Mouse (Mus musculus): ENCODE measurements around the gene Dedd. TPM values are rescaled to one million over a fixed set of nuclear protein-coding genes. Genes with fewer than 3 reads are reported as not detected.

Gene Dedd
- polyA plus RNA-seq, 1 experiment from 2014 or later, result 47.1 TPM

DNA sequence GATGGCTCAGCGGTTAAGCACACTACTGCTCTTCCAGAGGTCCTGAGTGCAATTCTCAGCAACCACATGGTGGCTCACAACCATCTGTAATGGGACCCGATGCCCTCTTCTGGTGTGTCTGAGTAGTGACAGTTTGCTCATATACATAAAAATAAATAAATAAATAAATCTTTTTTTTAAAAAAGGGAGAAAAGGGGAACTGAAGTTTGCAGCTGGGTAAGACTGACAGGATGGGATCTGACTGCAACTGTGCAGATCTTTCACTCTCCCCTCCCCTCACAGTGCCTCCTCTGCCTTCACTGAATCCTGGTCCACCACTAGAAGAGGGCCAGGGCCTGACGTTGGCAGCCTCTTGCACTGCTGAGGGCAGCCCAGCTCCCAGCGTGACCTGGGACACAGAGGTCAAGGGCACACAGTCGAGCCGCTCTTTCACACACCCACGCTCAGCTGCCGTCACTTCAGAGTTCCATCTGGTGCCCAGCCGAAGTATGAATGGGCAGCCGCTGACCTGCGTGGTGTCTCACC, 53.2 kb downstream of the Dedd start:
- Histone ChIP-seq H3K9ac (ENCODE audit: low read depth, low read length) (no peak overlapping the region), H3K9me3 (ENCODE audit: control insufficient read depth, low read length) (no peaks in the 10 kb centered on the region), H3K4me1 (ENCODE audit: control insufficient read depth, insufficient read depth, low read length) (peaks cover 8% of the 10 kb centered on the region; the same call in 1 of the 2 replicates), H3K27me3 (ENCODE audit: control insufficient read depth, insufficient read depth, low read length) (peaks cover 7% of the 10 kb centered on the region), H3K4me2 (replicated peaks; ENCODE audit: low read depth, low read length) (no peak overlapping the region), H3K27ac (ENCODE audit: low read depth, low read length) (no peak overlapping the region), H3K4me3 (ENCODE audit: low read length) (no peak overlapping the region), H3K36me3 (ENCODE audit: control insufficient read depth, insufficient read depth, low read length) (no peaks in the 10 kb centered on the region)
- ATAC-seq (ENCODE audit: low FRiP score, low TSS enrichment), result no peak
- WGBS, result 80% methylated on average over 11 of the region's 11 CpGs

DNA sequence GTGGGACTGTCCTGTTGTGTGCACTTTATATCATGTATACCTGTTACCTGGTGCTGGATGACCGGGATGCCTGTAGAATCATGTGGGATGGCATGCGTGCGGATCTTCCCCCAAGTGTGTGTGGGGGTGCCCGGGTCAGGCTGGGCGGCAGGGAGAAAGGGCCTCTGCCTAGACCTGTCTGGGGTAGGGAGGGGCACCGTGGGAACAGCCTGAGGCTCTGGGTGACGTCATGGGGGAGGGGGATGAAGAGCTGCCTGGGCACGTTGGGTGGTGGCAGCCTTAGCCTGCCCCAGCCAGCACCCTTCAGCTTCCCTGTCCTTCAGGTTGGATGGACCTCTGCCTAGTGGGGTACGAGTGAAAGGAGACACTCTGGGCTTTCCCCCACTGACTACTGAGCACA, 55.4 kb downstream of the Dedd start:
- no peak overlapping the region for H3K9ac ChIP-seq (ENCODE audit: low read depth, low read length)
- no peak overlapping the region for H3K4me2 ChIP-seq (replicated peaks; ENCODE audit: low read depth, low read length)
- no peak for ATAC-seq (ENCODE audit: low FRiP score, low TSS enrichment)
- no peak overlapping the region for H3K4me3 ChIP-seq (ENCODE audit: low read length)
- H3K27ac ChIP-seq (ENCODE audit: low read depth, low read length), result no peak overlapping the region
- H3K9me3 ChIP-seq (ENCODE audit: control insufficient read depth, low read length), result no peaks in the 10 kb centered on the region
- H3K4me1 ChIP-seq (ENCODE audit: control insufficient read depth, insufficient read depth, low read length), result peaks cover 8% of the 10 kb centered on the region; the same call in 1 of the 2 replicates
- peaks cover 7% of the 10 kb centered on the region for H3K27me3 ChIP-seq (ENCODE audit: control insufficient read depth, insufficient read depth, low read length)
- H3K36me3 ChIP-seq (ENCODE audit: control insufficient read depth, insufficient read depth, low read length), result no peaks in the 10 kb centered on the region
- WGBS, result 60% methylated on average over 9 of the region's 9 CpGs

DNA sequence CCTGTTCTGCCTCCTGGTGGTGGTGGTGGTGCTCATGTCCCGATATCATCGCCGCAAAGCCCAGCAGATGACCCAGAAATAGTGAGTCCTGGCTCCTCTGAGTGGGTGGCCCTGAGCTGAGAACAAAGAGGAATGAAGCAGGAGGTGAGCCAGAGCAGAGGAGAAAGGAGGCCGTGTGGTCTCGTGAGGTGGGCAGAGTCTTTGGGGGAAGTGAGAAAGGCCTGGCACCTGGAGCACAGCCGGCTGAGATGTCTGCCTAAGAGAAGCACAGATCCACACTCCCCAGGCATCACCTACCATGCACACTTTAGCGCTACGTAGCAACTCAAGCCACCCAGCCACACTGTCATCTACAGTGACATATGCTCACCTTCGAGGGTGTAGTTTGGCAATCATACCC, 56.2 kb downstream of the Dedd start:
- H3K4me2 ChIP-seq (replicated peaks; ENCODE audit: low read depth, low read length), result no peak overlapping the region
- peaks cover 7% of the 10 kb centered on the region for H3K27me3 ChIP-seq (ENCODE audit: control insufficient read depth, insufficient read depth, low read length)
- ATAC-seq (ENCODE audit: low FRiP score, low TSS enrichment), result no peak
- H3K4me3 ChIP-seq (ENCODE audit: low read length), result no peak overlapping the region
- H3K9me3 ChIP-seq (ENCODE audit: control insufficient read depth, low read length), result no peaks in the 10 kb centered on the region
- WGBS, result 72% methylated on average over 9 of the region's 9 CpGs
- no peaks in the 10 kb centered on the region for H3K36me3 ChIP-seq (ENCODE audit: control insufficient read depth, insufficient read depth, low read length)
- H3K27ac ChIP-seq (ENCODE audit: low read depth, low read length), result no peak overlapping the region
- no peak overlapping the region for H3K9ac ChIP-seq (ENCODE audit: low read depth, low read length)
- H3K4me1 ChIP-seq (ENCODE audit: control insufficient read depth, insufficient read depth, low read length), result 0 out of 2 replicates have a peak, but pooled peaks cover 1% of the 10 kb centered on the region

DNA sequence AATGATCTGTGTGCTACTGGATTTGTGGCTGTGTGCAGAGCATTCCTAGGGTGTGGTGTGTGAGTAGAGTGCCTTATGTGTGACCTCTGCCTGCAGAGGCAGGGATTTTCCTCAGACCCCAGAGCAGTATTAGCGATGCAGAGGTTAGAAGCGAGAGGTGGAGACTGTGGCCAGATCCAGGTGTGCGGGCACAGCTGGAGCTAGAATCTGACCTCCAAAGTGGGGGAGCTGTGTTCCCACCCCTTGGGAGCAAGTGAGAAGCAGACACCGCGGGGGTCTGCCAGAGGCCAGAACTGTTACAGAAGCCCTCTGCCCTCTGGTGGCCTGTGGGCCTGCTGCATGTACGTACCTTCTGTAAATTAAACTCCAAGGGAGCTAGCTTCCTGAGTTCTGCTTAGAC, 58.2 kb downstream of the Dedd start:
- Histone ChIP-seq H3K27ac (ENCODE audit: low read depth, low read length) (no peak overlapping the region), H3K4me1 (ENCODE audit: control insufficient read depth, insufficient read depth, low read length) (no peaks in the 10 kb centered on the region), H3K9ac (ENCODE audit: low read depth, low read length) (no peak overlapping the region), H3K36me3 (ENCODE audit: control insufficient read depth, insufficient read depth, low read length) (no peaks in the 10 kb centered on the region), H3K4me2 (replicated peaks; ENCODE audit: low read depth, low read length) (no peak overlapping the region), H3K4me3 (ENCODE audit: low read length) (no peak overlapping the region), H3K27me3 (ENCODE audit: control insufficient read depth, insufficient read depth, low read length) (no peaks in the 10 kb centered on the region), H3K9me3 (ENCODE audit: control insufficient read depth, low read length) (no peaks in the 10 kb centered on the region)
- peak; percentile 63 for ATAC-seq (ENCODE audit: low FRiP score, low TSS enrichment)
- WGBS, result 19% methylated on average over 6 of the region's 6 CpGs

DNA sequence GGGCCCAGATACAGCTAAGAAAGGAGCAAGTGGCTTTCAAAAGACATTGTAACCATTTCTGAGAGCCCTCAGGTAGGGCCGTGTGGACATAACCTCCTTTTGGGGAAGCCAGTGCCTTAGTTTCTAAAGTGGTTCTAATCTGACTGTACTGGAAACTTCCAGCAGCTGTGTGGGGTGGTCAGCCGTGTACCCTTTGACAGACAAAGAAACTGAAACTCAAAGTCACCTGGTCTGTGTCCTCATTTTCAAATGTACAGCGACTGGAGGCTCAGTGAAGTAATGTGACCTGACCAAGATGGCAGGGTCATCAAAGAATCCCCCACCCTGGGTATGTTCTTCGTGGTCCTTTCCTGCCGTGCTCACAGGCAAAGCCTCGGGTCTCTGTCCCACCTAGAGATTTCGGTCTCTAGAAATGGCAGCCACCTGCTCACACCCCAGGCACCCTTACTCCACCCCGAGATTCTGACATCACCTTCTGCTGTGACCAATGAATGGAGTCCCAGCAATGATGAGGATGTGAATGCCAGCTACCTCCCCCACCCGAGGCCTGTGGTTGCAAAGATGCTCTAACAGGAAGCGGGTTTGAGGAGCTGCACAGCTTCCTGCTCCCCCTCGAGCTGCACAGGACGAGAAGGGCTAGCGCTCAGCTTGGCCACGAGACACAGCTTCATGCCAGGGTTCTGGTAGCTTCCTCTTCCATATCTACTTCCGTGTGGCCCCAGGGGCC, 59.6 kb downstream of the Dedd start, which contains the start of gene Arhgap30:
Gene Arhgap30 (plus strand): TSS at position 579 of the 727 bp plus-strand sequence.
- 84% methylated on average over 15 of the region's 15 CpGs for WGBS
- Histone ChIP-seq H3K27me3 (ENCODE audit: control insufficient read depth, insufficient read depth, low read length) (no peaks in the 10 kb centered on the region), H3K9me3 (ENCODE audit: control insufficient read depth, low read length) (no peaks in the 10 kb centered on the region), H3K4me1 (ENCODE audit: control insufficient read depth, insufficient read depth, low read length) (no peaks in the 10 kb centered on the region), H3K9ac (ENCODE audit: low read depth, low read length) (no peak within 1 kb of the TSS), H3K4me3 (ENCODE audit: low read length) (no peak within 1 kb of the TSS), H3K4me2 (replicated peaks; ENCODE audit: low read depth, low read length) (no peak within 1 kb of the TSS), H3K27ac (ENCODE audit: low read depth, low read length) (no peak within 1 kb of the TSS), H3K36me3 (ENCODE audit: control insufficient read depth, insufficient read depth, low read length) (no peaks in the 10 kb centered on the region)
- no peak for ATAC-seq (ENCODE audit: low FRiP score, low TSS enrichment)

DNA sequence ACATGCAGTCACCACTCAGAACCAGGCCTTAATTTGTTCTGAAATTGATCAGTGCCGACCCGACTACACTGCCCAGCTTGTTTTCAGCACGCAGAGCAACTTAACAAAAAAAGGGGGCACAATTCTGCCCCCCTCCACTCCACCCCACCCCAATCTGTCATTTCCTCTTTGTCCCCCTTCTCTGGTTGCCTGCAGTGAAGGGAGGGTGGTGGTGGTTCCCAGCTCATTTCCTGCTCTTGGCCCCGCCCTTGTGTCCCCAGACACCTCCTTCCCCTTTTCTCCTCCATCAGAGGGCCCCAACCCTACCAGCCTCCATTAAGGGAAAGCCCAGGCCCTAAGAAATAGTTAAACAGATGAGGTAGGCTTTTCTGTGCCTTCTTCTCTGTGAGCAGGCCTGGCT, 61.2 kb downstream of the Dedd start:
- Histone ChIP-seq H3K9ac (ENCODE audit: low read depth, low read length) (no peak overlapping the region), H3K9me3 (ENCODE audit: control insufficient read depth, low read length) (no peaks in the 10 kb centered on the region), H3K27me3 (ENCODE audit: control insufficient read depth, insufficient read depth, low read length) (no peaks in the 10 kb centered on the region), H3K36me3 (ENCODE audit: control insufficient read depth, insufficient read depth, low read length) (no peaks in the 10 kb centered on the region), H3K4me1 (ENCODE audit: control insufficient read depth, insufficient read depth, low read length) (no peaks in the 10 kb centered on the region), H3K27ac (ENCODE audit: low read depth, low read length) (no peak overlapping the region), H3K4me3 (ENCODE audit: low read length) (no peak overlapping the region), H3K4me2 (replicated peaks; ENCODE audit: low read depth, low read length) (no peak overlapping the region)
- no peak for ATAC-seq (ENCODE audit: low FRiP score, low TSS enrichment)
- WGBS, result 80% methylated on average over 4 of the region's 4 CpGs

Other genes starting within 250 kb of the Dedd start
- gene Cfap126, start 215.2 kb upstream of the Dedd start, polyA plus RNA-seq (2014; fragmentation: Nextera tagmentation; extraction: Ambion mirVana), result 2.9 and 3.8 TPM in 2 replicates
- gene Sdhc, start 178.5 kb upstream of the Dedd start, polyA plus RNA-seq (2014; fragmentation: Nextera tagmentation; extraction: Ambion mirVana), result 291 and 322 TPM in 2 replicates
- gene Mpz, start 178.4 kb upstream of the Dedd start, polyA plus RNA-seq (2014; fragmentation: Nextera tagmentation; extraction: Ambion mirVana), result 0.24 TPM in 1 of 2 replicates, not detected in the other
- 2.1 and 2.6 TPM in 2 replicates for gene Pcp4l1, start 132.9 kb upstream of the Dedd start, polyA plus RNA-seq (2014; fragmentation: Nextera tagmentation; extraction: Ambion mirVana)
- 0.24 and 0.27 TPM in 2 replicates for gene Nr1i3, start 115.2 kb upstream of the Dedd start, polyA plus RNA-seq (2014; fragmentation: Nextera tagmentation; extraction: Ambion mirVana)
- gene Tomm40l, start 106.6 kb upstream of the Dedd start, polyA plus RNA-seq (2014; fragmentation: Nextera tagmentation; extraction: Ambion mirVana), result 31.3 and 36.4 TPM in 2 replicates
- 3.5 and 5.7 TPM in 2 replicates for gene Apoa2, start 104.1 kb upstream of the Dedd start, polyA plus RNA-seq (2014; fragmentation: Nextera tagmentation; extraction: Ambion mirVana)
- gene Fcer1g, start 94.8 kb upstream of the Dedd start, polyA plus RNA-seq (2014; fragmentation: Nextera tagmentation; extraction: Ambion mirVana), result 30.7 and 32.1 TPM in 2 replicates
- 4.1 and 6.9 TPM in 2 replicates for gene Adamts4, start 78.7 kb upstream of the Dedd start, polyA plus RNA-seq (2014; fragmentation: Nextera tagmentation; extraction: Ambion mirVana)
- gene Ndufs2, start 77.8 kb upstream of the Dedd start, polyA plus RNA-seq (2014; fragmentation: Nextera tagmentation; extraction: Ambion mirVana), result 229 and 293 TPM in 2 replicates
- gene B4galt3, start 58.8 kb upstream of the Dedd start, polyA plus RNA-seq (2014; fragmentation: Nextera tagmentation; extraction: Ambion mirVana), result 69.9 and 79.2 TPM in 2 replicates
- gene Ppox, start 48.0 kb upstream of the Dedd start, polyA plus RNA-seq (2014; fragmentation: Nextera tagmentation; extraction: Ambion mirVana), result 43.7 and 58.1 TPM in 2 replicates
- 74.4 and 87.9 TPM in 2 replicates for gene Usp21, start 41.2 kb upstream of the Dedd start, polyA plus RNA-seq (2014; fragmentation: Nextera tagmentation; extraction: Ambion mirVana)
- gene Ufc1, start 34.1 kb upstream of the Dedd start, polyA plus RNA-seq (2014; fragmentation: Nextera tagmentation; extraction: Ambion mirVana), result 114 and 123 TPM in 2 replicates
- 33.7 and 34.5 TPM in 2 replicates for gene Nit1, start 16.5 kb downstream of the Dedd start, polyA plus RNA-seq (2014; fragmentation: Nextera tagmentation; extraction: Ambion mirVana)
- gene Pfdn2, start 16.5 kb downstream of the Dedd start, polyA plus RNA-seq (2014; fragmentation: Nextera tagmentation; extraction: Ambion mirVana), result 53.7 and 103 TPM in 2 replicates
- gene Klhdc9, start 31.7 kb downstream of the Dedd start, polyA plus RNA-seq (2014; fragmentation: Nextera tagmentation; extraction: Ambion mirVana), result 2.2 and 2.4 TPM in 2 replicates
- 1.0 and 2.6 TPM in 2 replicates for gene Nectin4, start 41.0 kb downstream of the Dedd start, polyA plus RNA-seq (2014; fragmentation: Nextera tagmentation; extraction: Ambion mirVana)
- gene Arhgap30, start 59.8 kb downstream of the Dedd start, polyA plus RNA-seq (2014; fragmentation: Nextera tagmentation; extraction: Ambion mirVana), result 0.69 and 0.81 TPM in 2 replicates
- gene Usf1, start 82.2 kb downstream of the Dedd start, polyA plus RNA-seq (2014; fragmentation: Nextera tagmentation; extraction: Ambion mirVana), result 85.4 and 86.4 TPM in 2 replicates
- 2.2 and 4.0 TPM in 2 replicates for gene Tstd1, start 89.7 kb downstream of the Dedd start, polyA plus RNA-seq (2014; fragmentation: Nextera tagmentation; extraction: Ambion mirVana)
- 96.4 and 127 TPM in 2 replicates for gene F11r, start 108.4 kb downstream of the Dedd start, polyA plus RNA-seq (2014; fragmentation: Nextera tagmentation; extraction: Ambion mirVana)
- 10.3 and 14.7 TPM in 2 replicates for gene Alyref2, start 174.3 kb downstream of the Dedd start, polyA plus RNA-seq (2014; fragmentation: Nextera tagmentation; extraction: Ambion mirVana)
- not detected in 2 replicates for gene Itln1, start 206.1 kb downstream of the Dedd start, polyA plus RNA-seq (2014; fragmentation: Nextera tagmentation; extraction: Ambion mirVana)
- gene Cd244a, start 230.0 kb downstream of the Dedd start, polyA plus RNA-seq (2014; fragmentation: Nextera tagmentation; extraction: Ambion mirVana), result not detected in 2 replicates